Mouse (Mus musculus) forebrain, embryonic 16.5 days (tissue): ENCODE measurements around the gene Foxn3. TPM values are rescaled to one million over a fixed set of nuclear protein-coding genes. Genes with fewer than 3 reads are reported as not detected.

Experiments used
- ATAC-seq: fragments of 200-750 bp; cut with Nextera tagmentation; 2 replicates; pipeline ENCODE4 v1.8.0; 2017; ENCODE audit warnings: mild to moderate bottlenecking, moderate library complexity
- H3K27ac ChIP-seq: fragments of 300-500 bp; sonication (generic); 2 replicates; pipeline ENCODE4 v1.5.1; 2014; ENCODE audit warnings: low read length, control low read depth
- H3K27me3 ChIP-seq: fragments of 300-500 bp; sonication (generic); replicated peaks from 2 replicates; pipeline ENCODE4 v1.6.1; 2014; ENCODE audit warnings: low read length; ENCODE audit not compliant: control insufficient read depth, insufficient read depth
- H3K36me3 ChIP-seq: fragments of 300-500 bp; sonication (generic); 2 replicates; pipeline ENCODE4 v1.6.1; 2014; ENCODE audit not compliant: control insufficient read depth, insufficient read depth
- H3K4me1 ChIP-seq: fragments of 300-500 bp; sonication (generic); replicated peaks from 2 replicates; pipeline ENCODE4 v1.6.1; 2014; ENCODE audit warnings: low read length; ENCODE audit not compliant: control insufficient read depth, insufficient read depth
- H3K4me2 ChIP-seq: fragments of 300-500 bp; sonication (generic); 2 replicates; pipeline ENCODE4 v1.6.1; 2014; ENCODE audit warnings: mild to moderate bottlenecking, low read length, control low read depth
- H3K4me3 ChIP-seq: fragments of 300-500 bp; sonication (generic); replicated peaks from 2 replicates; pipeline ENCODE4 v1.5.1; 2014; ENCODE audit warnings: mild to moderate bottlenecking, low read length, control low read depth
- H3K9ac ChIP-seq: fragments of 300-500 bp; sonication (generic); replicated peaks from 2 replicates; pipeline ENCODE4 v1.6.1; 2014; ENCODE audit warnings: low read depth, low read length, control low read depth
- H3K9me3 ChIP-seq: fragments of 300-500 bp; sonication (generic); 2 replicates; pipeline ENCODE4 v1.6.1; 2016; ENCODE audit warnings: low read length; ENCODE audit not compliant: control insufficient read depth
- WGBS: fragments of 180-500 bp; shearing (Covaris S2); extraction: QIAGEN DNeasy Blood & Tissue Kit; methylation state at CpG from one replicate; pipeline ENCODE4 v1.1.7; 2014; 5-methylcytosine and 5-hydroxymethylcytosine counted together
- polyA plus RNA-seq: library from polyadenylated mRNA; unstranded; fragments of >200 nt; fragmentation: Nextera tagmentation; extraction: Ambion mirVana; gene quantifications from 2 replicates; pipeline ENCODE4 v1.2.1, GENCODE M21; 2015

The Foxn3 gene
- polyA plus RNA-seq, 1 experiment from 2014 or later: 78.0 TPM

- H3K4me2 ChIP-seq: no peak overlapping the region
- H3K9ac ChIP-seq: no peak overlapping the region
- no peaks in the 10 kb centered on the region for H3K36me3 ChIP-seq
- no peak overlapping the region for H3K4me3 ChIP-seq
- WGBS: 81% methylated on average over 9 of the region's 9 CpGs
- no peaks in the 10 kb centered on the region for H3K9me3 ChIP-seq
- peaks cover 26% of the 10 kb centered on the region for H3K4me1 ChIP-seq
- H3K27me3 ChIP-seq: no peaks in the 10 kb centered on the region
- ATAC-seq: no peak
- no peak overlapping the region for H3K27ac ChIP-seq
Measured at GRCm38 (mm10) chr12:99244673-99245072, 318.7 kb downstream of the Foxn3 start.

- no peaks in the 10 kb centered on the region for H3K9me3 ChIP-seq
- peaks cover 30% of the 10 kb centered on the region for H3K4me1 ChIP-seq
- H3K36me3 ChIP-seq: no peaks in the 10 kb centered on the region
- H3K27ac ChIP-seq: no peak overlapping the region
- H3K4me3 ChIP-seq: no peak overlapping the region
- H3K9ac ChIP-seq: no peak overlapping the region
- no peaks in the 10 kb centered on the region for H3K27me3 ChIP-seq
- no peak overlapping the region for H3K4me2 ChIP-seq
- 91% methylated on average over 6 of the region's 6 CpGs for WGBS
- ATAC-seq: no peak
Measured at GRCm38 (mm10) chr12:99244264-99244663, 319.1 kb downstream of the Foxn3 start.

DNA sequence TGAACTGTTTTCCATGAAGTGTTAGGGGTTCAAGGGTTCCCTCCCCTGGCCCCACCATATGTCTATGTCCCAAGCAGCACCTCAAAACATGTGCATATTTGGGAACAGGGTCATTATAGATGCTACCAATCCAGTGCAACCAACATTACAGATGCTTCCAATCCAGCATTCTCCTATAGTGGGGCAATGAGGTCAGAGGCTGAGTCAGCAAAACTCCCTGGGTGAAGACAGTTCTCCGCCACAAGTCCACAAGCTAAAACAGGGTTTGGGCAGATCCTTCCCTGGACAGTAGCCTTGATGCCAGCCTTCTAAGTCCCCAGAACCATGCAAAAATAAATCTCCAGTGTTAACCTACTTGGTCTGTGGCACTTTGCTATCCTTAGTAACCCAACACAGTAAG, 320.1 kb downstream of the Foxn3 start:
- 100% methylated on average over 1 of the region's 1 CpGs for WGBS
- H3K4me1 ChIP-seq: peaks cover 33% of the 10 kb centered on the region
- H3K9ac ChIP-seq: no peak overlapping the region
- no peaks in the 10 kb centered on the region for H3K27me3 ChIP-seq
- no peak overlapping the region for H3K4me3 ChIP-seq
- no peak overlapping the region for H3K4me2 ChIP-seq
- no peaks in the 10 kb centered on the region for H3K9me3 ChIP-seq
- H3K27ac ChIP-seq: no peak overlapping the region
- no peak for ATAC-seq
- H3K36me3 ChIP-seq: no peaks in the 10 kb centered on the region

- H3K4me1 ChIP-seq: peaks cover 41% of the 10 kb centered on the region
- no peak for ATAC-seq
- WGBS: 31% methylated on average over 5 of the region's 5 CpGs
Measured at GRCm38 (mm10) chr12:99240185-99240726, 323.1 kb downstream of the Foxn3 start.

GRCm38 (mm10) chr12:99239735-99240134, 323.6 kb downstream of the Foxn3 start:
- H3K9ac ChIP-seq: no peak overlapping the region
- ATAC-seq: peak; percentile 62
- no peak overlapping the region for H3K27ac ChIP-seq
- H3K36me3 ChIP-seq: no peaks in the 10 kb centered on the region
- H3K4me2 ChIP-seq: no peak overlapping the region
- H3K27me3 ChIP-seq: no peaks in the 10 kb centered on the region
- H3K4me3 ChIP-seq: no peak overlapping the region
- peaks cover 43% of the 10 kb centered on the region for H3K4me1 ChIP-seq
- 47% methylated on average over 11 of the region's 11 CpGs for WGBS
- no peaks in the 10 kb centered on the region for H3K9me3 ChIP-seq

More at GRCm38 (mm10) chr12:99240185-99240726, 323.1 kb downstream of the Foxn3 start:
- Histone ChIP-seq H3K4me2 (no peak overlapping the region), H3K9me3 (no peaks in the 10 kb centered on the region), H3K36me3 (no peaks in the 10 kb centered on the region), H3K27me3 (no peaks in the 10 kb centered on the region), H3K4me3 (no peak overlapping the region), H3K9ac (no peak overlapping the region), H3K27ac (no peak overlapping the region)

- H3K9ac ChIP-seq: no peak overlapping the region
- 75% methylated on average over 9 of the region's 9 CpGs for WGBS
- no peak overlapping the region for H3K4me2 ChIP-seq
- peaks cover 59% of the 10 kb centered on the region for H3K4me1 ChIP-seq
- no peak for ATAC-seq
- no peak overlapping the region for H3K27ac ChIP-seq
- H3K9me3 ChIP-seq: no peaks in the 10 kb centered on the region
- no peaks in the 10 kb centered on the region for H3K36me3 ChIP-seq
- no peaks in the 10 kb centered on the region for H3K27me3 ChIP-seq
- H3K4me3 ChIP-seq: no peak overlapping the region
Measured at GRCm38 (mm10) chr12:99237497-99237896, 325.9 kb downstream of the Foxn3 start.

- ATAC-seq: no peak
- Histone ChIP-seq H3K36me3 (no peaks in the 10 kb centered on the region), H3K27me3 (no peaks in the 10 kb centered on the region), H3K4me3 (no peak overlapping the region), H3K9me3 (no peaks in the 10 kb centered on the region), H3K9ac (no peak overlapping the region), H3K4me1 (peaks cover 72% of the 10 kb centered on the region), H3K4me2 (no peak overlapping the region), H3K27ac (0 out of 2 replicates have a peak overlapping the region, but pooled peaks have one; percentile 24)
- WGBS: 24% methylated on average over 6 of the region's 6 CpGs
Measured at GRCm38 (mm10) chr12:99234346-99234745, 329.0 kb downstream of the Foxn3 start.

DNA sequence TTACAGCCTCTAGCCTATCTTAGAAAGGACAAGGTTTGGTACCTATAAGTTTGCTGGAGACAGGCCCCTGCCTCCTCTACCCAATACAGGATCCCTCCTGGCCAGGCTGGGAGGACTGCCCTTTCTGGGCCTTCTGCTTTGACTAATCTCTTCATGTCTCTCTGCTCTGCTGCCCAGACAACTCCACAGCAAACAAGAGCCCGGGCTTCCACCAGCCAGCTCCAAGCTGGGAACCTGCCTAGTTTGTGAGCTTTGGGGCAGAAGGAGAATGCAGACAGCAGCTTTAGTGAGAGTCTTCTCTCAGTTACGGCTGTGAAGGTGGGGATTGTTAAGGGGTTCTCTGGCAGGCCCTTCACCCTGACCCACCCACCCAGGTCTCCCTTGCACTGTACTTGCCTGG, 330.0 kb downstream of the Foxn3 start:
- 32% methylated on average over 2 of the region's 2 CpGs for WGBS
- Histone ChIP-seq H3K27ac (no peak overlapping the region), H3K9me3 (no peaks in the 10 kb centered on the region), H3K27me3 (no peaks in the 10 kb centered on the region), H3K4me3 (no peak overlapping the region), H3K36me3 (no peaks in the 10 kb centered on the region), H3K4me1 (peaks cover 73% of the 10 kb centered on the region), H3K9ac (no peak overlapping the region), H3K4me2 (no peak overlapping the region)
- no peak for ATAC-seq

DNA sequence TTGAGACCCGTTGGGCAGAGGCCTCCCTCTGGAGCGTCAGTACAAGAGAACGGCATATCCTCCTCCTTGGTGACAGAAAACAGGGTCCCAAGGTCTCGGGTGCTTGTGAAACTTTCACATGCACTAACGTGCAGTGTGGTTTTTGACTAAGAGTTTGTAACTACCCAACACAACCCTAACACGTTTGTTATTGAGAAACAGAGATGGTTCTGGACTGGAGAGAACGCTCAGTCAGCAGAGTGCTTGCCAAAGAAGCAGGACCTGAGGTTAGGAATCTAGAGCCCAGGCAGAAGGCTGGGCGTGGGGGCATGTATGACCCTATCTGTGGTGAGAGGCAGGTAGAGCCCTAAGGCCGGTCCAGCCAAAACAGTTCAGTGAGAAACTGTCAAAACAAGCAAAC, 330.9 kb downstream of the Foxn3 start:
- Histone ChIP-seq H3K4me2 (no peak overlapping the region), H3K4me3 (no peak overlapping the region), H3K27ac (no peak overlapping the region), H3K9me3 (no peaks in the 10 kb centered on the region), H3K4me1 (peaks cover 78% of the 10 kb centered on the region), H3K27me3 (no peaks in the 10 kb centered on the region), H3K9ac (no peak overlapping the region), H3K36me3 (no peaks in the 10 kb centered on the region)
- WGBS: 63% methylated on average over 9 of the region's 9 CpGs
- no peak for ATAC-seq

DNA sequence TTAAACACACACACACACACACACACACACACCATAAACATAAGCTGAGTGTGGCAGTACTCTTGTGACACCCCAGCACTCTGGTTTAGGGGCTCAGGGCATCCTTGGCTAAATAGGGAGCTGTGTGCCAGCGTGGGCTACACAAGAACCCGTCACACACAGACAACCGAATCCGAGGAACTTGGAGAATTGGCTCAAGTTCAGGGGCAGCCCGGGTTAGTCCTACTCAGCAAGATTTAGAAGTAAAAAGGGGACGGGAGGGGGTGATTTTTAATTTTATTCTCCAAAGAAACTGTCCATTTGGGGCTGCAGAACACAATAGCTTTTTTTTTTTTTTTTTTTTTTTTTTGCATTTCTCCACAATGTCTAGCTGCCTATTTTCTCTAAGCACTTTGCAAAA, 332.1 kb downstream of the Foxn3 start:
- Histone ChIP-seq H3K4me3 (no peak overlapping the region), H3K9me3 (no peaks in the 10 kb centered on the region), H3K9ac (no peak overlapping the region), H3K4me1 (peaks cover 76% of the 10 kb centered on the region), H3K4me2 (no peak overlapping the region), H3K27me3 (no peaks in the 10 kb centered on the region), H3K27ac (no peak overlapping the region), H3K36me3 (no peaks in the 10 kb centered on the region)
- ATAC-seq: no peak
- 19% methylated on average over 6 of the region's 6 CpGs for WGBS
